Mouse (Mus musculus): Measurements from ENCODE around the gene Shank1. TPM values are rescaled to one million over a fixed set of nuclear protein-coding genes. Genes with fewer than 3 reads are reported as not detected.

Shank1 gene
- total RNA-seq, 4 experiments from 2014 or later: 9.3 to 17.6 (median 14.3) TPM

GRCm38 (mm10) chr7:44341119-44341518 lies 31.1 kb downstream of the Shank1 start:
- DNase-seq: no peak

- DNase-seq: no peak
Observed at GRCm38 (mm10) chr7:44341714-44342113, 31.7 kb downstream of the Shank1 start.

GRCm38 (mm10) chr7:44343459-44344015 lies 33.5 kb downstream of the Shank1 start:
- no peak for DNase-seq

- DNase-seq: no peak
Observed at GRCm38 (mm10) chr7:44344622-44345021, 34.6 kb downstream of the Shank1 start.

GRCm38 (mm10) chr7:44349043-44349442 lies 39.0 kb downstream of the Shank1 start:
- no peak for DNase-seq

- DNase-seq: no peak
Observed at GRCm38 (mm10) chr7:44350957-44351711, 41.1 kb downstream of the Shank1 start.

- no peak for DNase-seq
Observed at GRCm38 (mm10) chr7:44351881-44352749, 42.1 kb downstream of the Shank1 start.

- DNase-seq: no peak
Observed at GRCm38 (mm10) chr7:44352750-44353600, 42.9 kb downstream of the Shank1 start.

GRCm38 (mm10) chr7:44353601-44354340 lies 43.7 kb downstream of the Shank1 start:
- DNase-seq: no peak

GRCm38 (mm10) chr7:44355411-44355810 lies 45.4 kb downstream of the Shank1 start:
- DNase-seq: no peak

GRCm38 (mm10) chr7:44356590-44357481 lies 46.8 kb downstream of the Shank1 start:
- no peak for DNase-seq

- no peak for DNase-seq
Observed at GRCm38 (mm10) chr7:44357531-44357930, 47.5 kb downstream of the Shank1 start.

- no peak for DNase-seq
Observed at GRCm38 (mm10) chr7:44358012-44358411, 48.0 kb downstream of the Shank1 start.

- DNase-seq: no peak
Observed at GRCm38 (mm10) chr7:44358886-44359654, 49.0 kb downstream of the Shank1 start.

GRCm38 (mm10) chr7:44359908-44360672 lies 50.0 kb downstream of the Shank1 start:
- peak; percentile 91 for DNase-seq

GRCm38 (mm10) chr7:44360792-44361301 lies 50.8 kb downstream of the Shank1 start:
- DNase-seq: no peak

- no peak for DNase-seq
Observed at GRCm38 (mm10) chr7:44372678-44373077, 62.6 kb downstream of the Shank1 start.

GRCm38 (mm10) chr7:44373460-44373859 lies 63.4 kb downstream of the Shank1 start:
- DNase-seq: no peak

Measured in adrenal gland, adult 8-10 months (tissue).